Mouse (Mus musculus): ENCODE results near the gene Mmp17.
"Not testable (repeated sequence)": the region's sequence is repeated elsewhere in the genome, so short reads cannot be mapped to it uniquely, and the experiment has no call there.

Mmp17 gene

DNA sequence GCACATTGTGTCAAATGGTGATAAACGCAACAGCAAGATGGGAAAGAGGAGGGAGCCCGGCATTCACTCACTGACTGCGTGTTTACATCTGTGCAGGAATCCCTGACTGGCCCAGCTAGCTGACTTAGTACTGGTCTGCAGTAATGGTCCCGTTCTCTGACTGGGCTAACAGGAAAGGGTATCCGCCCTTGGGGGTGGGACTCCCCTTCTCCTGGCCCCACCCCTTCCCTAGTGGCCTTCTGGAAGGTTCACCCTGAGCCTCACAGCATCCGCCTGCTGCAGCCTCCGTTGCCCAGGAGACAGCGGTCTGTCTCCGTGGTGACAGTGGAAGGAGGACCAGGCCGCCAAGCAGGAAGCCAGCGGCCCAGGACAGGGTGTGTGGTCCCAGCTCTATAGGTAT lies 6.9 kb downstream of the Mmp17 start:
- DNase-seq (ENCODE audit: low read depth, low spot score): no peak

DNA sequence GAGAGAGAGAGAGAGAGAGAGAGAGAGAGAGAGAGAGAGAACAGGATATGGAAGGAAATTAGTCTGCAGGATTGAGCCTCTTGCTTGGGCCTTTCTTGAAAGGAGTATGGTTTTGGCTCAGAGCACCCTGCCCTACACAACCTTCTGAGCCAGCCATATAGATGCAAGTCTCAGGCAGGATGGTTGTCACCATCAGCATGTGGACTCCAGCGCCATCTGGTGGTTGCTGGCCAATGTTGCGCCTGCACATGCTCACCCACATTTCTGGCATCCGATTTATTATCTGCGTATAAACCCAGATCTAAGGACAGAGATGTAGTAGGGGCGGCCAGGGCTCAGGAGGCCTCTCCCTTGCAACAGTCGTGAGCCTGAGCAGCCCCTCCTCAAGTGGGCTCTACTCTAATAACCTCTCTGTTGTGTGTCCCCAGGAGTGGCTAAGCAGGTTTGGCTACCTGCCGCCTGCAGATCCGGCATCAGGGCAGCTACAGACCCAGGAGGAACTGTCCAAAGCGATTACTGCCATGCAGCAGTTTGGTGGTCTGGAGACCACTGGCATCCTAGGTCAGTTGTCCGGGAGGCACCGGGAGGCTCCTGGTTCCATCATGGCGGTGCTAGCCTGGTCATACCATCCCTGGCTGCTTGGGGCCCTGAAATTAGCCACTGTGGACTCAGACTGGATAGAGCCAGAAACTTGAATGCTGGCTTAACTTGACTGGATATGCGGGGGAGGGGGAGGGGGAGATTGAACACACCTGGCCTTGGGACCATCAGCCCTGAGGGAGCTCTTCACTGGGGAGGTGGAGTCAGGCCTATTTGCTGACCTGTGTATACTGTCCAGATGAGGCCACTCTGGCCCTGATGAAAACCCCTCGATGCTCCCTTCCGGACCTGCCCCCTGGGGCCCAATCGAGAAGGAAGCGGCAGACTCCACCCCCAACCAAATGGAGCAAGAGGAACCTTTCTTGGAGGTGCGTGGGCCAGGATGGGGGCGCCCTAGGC lies 10.4 kb downstream of the Mmp17 start:
- peak; percentile 40 for DNase-seq (ENCODE audit: low read depth, low spot score)

DNA sequence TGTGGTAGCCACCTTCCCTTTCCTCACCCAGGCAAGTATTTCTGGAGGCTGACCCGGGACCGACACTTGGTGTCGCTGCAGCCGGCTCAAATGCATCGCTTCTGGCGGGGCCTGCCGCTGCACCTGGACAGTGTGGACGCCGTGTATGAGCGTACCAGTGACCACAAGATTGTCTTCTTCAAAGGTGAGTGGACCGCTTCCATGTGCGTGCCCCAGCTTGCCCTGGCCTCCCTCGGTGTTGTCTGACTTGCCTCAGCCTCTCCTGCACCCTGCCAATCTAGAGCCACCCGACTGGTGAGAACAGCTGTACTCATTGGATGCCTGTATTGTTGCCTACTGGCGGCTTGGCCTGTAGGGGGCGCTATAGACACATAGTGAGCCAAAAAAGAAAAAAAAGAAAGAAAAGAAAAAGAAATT lies 18.1 kb downstream of the Mmp17 start:
- no peak for DNase-seq (ENCODE audit: low read depth, low spot score)

- no peak for DNase-seq (ENCODE audit: low read depth, low spot score)
Measured at GRCm38 (mm10) chr5:129607476-129607875, 23.5 kb downstream of the Mmp17 start.

DNA sequence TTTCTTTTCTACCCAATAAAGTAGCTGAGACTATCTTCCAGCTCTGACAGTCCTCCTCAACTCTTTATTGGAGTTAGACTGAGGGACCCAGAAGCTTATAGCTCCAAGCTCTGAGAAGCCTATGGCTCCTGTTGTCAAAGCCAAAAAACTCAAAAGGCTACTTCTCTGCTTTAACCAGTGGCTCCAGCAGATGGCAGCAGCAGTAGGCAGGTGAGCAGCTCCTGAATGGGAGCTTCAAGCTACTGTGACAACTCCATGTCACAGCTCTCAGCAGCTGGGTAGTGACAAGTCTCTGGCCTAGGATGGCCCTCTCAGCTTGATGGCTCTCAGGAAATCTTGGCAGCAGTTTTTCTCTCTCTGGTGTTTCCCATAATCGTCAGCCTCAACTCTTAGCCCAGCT lies 27.1 kb downstream of the Mmp17 start:
- no peak for DNase-seq (ENCODE audit: low read depth, low spot score)

- not testable (repeated sequence) for DNase-seq (ENCODE audit: low read depth, low spot score)
Measured at GRCm38 (mm10) chr5:129620600-129620999, 36.6 kb downstream of the Mmp17 start.

GRCm38 (mm10) chr5:129621361-129621760 lies 37.4 kb downstream of the Mmp17 start:
- DNase-seq (ENCODE audit: low read depth, low spot score): no peak

DNA sequence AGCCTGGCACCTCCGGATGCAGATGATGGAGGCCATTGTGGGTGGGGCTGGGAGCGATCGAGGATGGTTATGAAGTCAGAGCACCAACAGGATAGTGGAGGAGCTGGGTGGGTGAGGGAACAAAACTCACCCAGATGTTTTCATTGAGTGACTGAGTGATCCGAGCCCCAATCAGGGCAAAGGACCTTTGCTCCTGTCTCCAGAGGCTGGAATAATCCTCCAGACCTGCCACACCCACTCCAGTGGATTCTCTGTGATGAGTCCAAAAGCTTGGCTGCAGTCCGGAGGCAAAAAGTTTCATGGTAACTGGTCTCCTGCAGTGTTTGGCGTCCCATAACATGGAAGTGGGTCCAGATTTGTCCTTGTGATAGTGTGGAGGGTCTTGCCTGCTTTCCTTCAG lies 42.1 kb downstream of the Mmp17 start:
- DNase-seq (ENCODE audit: low read depth, low spot score): no peak

- not testable (repeated sequence) for DNase-seq (ENCODE audit: low read depth, low spot score)
Measured at GRCm38 (mm10) chr5:129626586-129626985, 42.6 kb downstream of the Mmp17 start.

GRCm38 (mm10) chr5:129632270-129633250 lies 48.6 kb downstream of the Mmp17 start:
- not testable (repeated sequence) for DNase-seq (ENCODE audit: low read depth, low spot score)

- no peak for DNase-seq (ENCODE audit: low read depth, low spot score)
Measured at GRCm38 (mm10) chr5:129650858-129651257, 66.9 kb downstream of the Mmp17 start.

- DNase-seq (ENCODE audit: low read depth, low spot score): no peak
Measured at GRCm38 (mm10) chr5:129657016-129657415, 73.0 kb downstream of the Mmp17 start.

GRCm38 (mm10) chr5:129657931-129658330 lies 74.0 kb downstream of the Mmp17 start:
- DNase-seq (ENCODE audit: low read depth, low spot score): no peak

All from c-Kit-negative CD71-positive TER-119-positive erythroid progenitor cells, embryonic 14.5 days (primary cell).